Mouse (Mus musculus) midbrain, embryonic 15.5 days (tissue): ENCODE measurements at regions not wholly inside any gene's neighbourhood (a gene's known extent, or its start where the extent isn't known, plus 50 kb on each side); places are given as distances from the start of the nearest gene placed in this dataset.

ENCODE experiments used
- ATAC-seq: fragments of 200-750 bp; cut with Nextera tagmentation; replicated peaks from 2 replicates; pipeline ENCODE4 v1.8.0; 2017; ENCODE audit warnings: moderate TSS enrichment
- H3K27ac ChIP-seq: fragments of 300-500 bp; sonication (generic); 2 replicates; pipeline ENCODE4 v1.5.1; 2015; ENCODE audit warnings: mild to moderate bottlenecking, inconsistent platforms
- H3K27me3 ChIP-seq: fragments of 300-500 bp; sonication (generic); replicated peaks from 2 replicates; pipeline ENCODE4 v1.6.1; 2015; ENCODE audit warnings: inconsistent platforms
- H3K36me3 ChIP-seq: fragments of 300-500 bp; sonication (generic); replicated peaks from 2 replicates; pipeline ENCODE4 v1.6.1; 2015; ENCODE audit warnings: inconsistent platforms
- H3K4me1 ChIP-seq: fragments of 300-500 bp; sonication (generic); 2 replicates; pipeline ENCODE4 v1.6.1; 2015; ENCODE audit warnings: inconsistent platforms
- H3K4me2 ChIP-seq: fragments of 300-500 bp; sonication (generic); 2 replicates; pipeline ENCODE4 v1.6.1; 2015; ENCODE audit warnings: inconsistent platforms, mild to moderate bottlenecking, moderate library complexity
- H3K4me3 ChIP-seq: fragments of 300-500 bp; sonication (generic); 2 replicates; pipeline ENCODE4 v1.5.1; 2015; ENCODE audit warnings: mild to moderate bottlenecking, inconsistent platforms
- H3K9ac ChIP-seq: fragments of 300-500 bp; sonication (generic); 2 replicates; pipeline ENCODE4 v1.6.1; 2015; ENCODE audit warnings: mild to moderate bottlenecking, inconsistent platforms
- H3K9me3 ChIP-seq: fragments of 300-500 bp; sonication (generic); 2 replicates; pipeline ENCODE4 v1.6.1; 2016; ENCODE audit warnings: inconsistent platforms
- whole genome bisulfite sequencing: fragments of 180-500 bp; shearing (Covaris S2); methylation state at CpG from one replicate; pipeline ENCODE4 v1.1.7; 2015; ENCODE audit warnings: mixed read lengths; 5-methylcytosine and 5-hydroxymethylcytosine counted together

- 85% methylated on average over 1 of the region's 1 CpGs for WGBS
- no peak for ATAC-seq
- no peaks in the 10 kb centered on the region for H3K9me3 ChIP-seq
Observed at GRCm38 (mm10) chr10:37315804-37316203, 177.1 kb upstream of the Marcks start.

DNA sequence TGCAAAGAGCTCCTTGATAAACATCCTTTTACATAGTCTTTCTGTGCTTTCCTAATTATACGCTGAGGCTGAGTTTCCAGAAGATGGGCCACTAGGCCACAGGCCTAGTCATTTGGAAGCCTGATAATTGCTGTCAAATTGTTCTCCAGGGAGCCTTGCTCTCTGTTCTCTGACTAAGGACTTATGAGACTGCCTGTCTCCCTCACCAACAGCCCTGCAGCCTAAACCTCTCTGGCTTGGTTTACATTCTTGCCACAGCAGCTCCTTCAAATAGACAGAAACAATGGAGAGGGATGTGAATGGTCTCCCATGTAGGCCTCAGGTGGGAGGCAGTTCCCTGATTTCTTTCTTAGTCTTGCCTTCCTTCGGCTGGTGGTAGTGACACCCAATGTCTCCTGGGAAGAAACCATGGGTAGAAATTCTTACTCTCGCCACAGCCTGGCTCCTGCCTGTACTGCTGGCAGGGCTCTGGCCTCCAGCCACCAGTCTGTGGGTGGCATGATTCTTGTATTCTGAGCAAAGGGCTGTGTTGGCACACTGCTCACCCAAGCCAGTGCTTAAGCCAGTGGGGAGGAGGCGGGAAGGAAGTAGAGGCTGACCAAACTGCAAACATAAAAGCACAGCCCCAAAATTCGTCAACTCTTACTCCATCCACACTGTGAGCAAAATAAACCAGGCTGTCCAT is 176.2 kb upstream of the Marcks start:
- Histone ChIP-seq H3K4me1 (0 out of 2 replicates have a peak, but pooled peaks cover 3% of the 10 kb centered on the region), H3K27me3 (no peaks in the 10 kb centered on the region), H3K4me3 (no peak overlapping the region), H3K27ac (peak overlapping the region; percentile 2; the same call in 1 of the 2 replicates), H3K9me3 (no peaks in the 10 kb centered on the region), H3K4me2 (no peak overlapping the region), H3K9ac (no peak overlapping the region), H3K36me3 (no peaks in the 10 kb centered on the region)
- 62% methylated on average over 5 of the region's 5 CpGs for WGBS
- peak; percentile 83 for ATAC-seq

More at GRCm38 (mm10) chr10:37315804-37316203, 177.1 kb upstream of the Marcks start:
- Histone ChIP-seq H3K4me3 (no peak overlapping the region), H3K9ac (no peak overlapping the region), H3K27ac (no peak overlapping the region), H3K27me3 (no peaks in the 10 kb centered on the region), H3K4me1 (0 out of 2 replicates have a peak, but pooled peaks cover 3% of the 10 kb centered on the region), H3K36me3 (no peaks in the 10 kb centered on the region), H3K4me2 (no peak overlapping the region)

DNA sequence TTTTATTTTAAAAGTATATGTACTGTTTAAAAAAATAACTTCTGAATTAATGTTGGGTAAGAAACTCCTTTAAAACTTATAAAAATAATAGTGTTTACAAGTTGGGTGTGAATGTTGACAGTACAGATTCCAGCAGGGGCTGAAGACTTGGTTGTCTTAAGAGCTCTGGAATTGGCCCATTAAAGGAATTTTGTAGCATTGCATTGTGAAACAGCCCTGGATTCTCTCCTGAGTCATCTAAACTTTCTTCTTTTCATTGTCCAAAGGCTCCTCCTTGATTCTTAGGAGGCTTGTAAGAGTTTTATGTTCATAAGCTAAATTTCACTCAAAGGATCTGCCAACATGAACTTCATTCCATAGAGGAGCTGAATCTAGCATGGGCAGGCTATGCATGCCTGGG is 174.7 kb upstream of the Marcks start:
- Histone ChIP-seq H3K9me3 (no peaks in the 10 kb centered on the region), H3K9ac (no peak overlapping the region), H3K27ac (no peak overlapping the region), H3K27me3 (no peaks in the 10 kb centered on the region), H3K36me3 (no peaks in the 10 kb centered on the region), H3K4me1 (0 out of 2 replicates have a peak, but pooled peaks cover 3% of the 10 kb centered on the region), H3K4me2 (no peak overlapping the region), H3K4me3 (no peak overlapping the region)
- no peak for ATAC-seq

- Histone ChIP-seq H3K9ac (no peak overlapping the region), H3K9me3 (no peaks in the 10 kb centered on the region), H3K27me3 (no peaks in the 10 kb centered on the region), H3K4me2 (no peak overlapping the region), H3K36me3 (no peaks in the 10 kb centered on the region), H3K27ac (no peak overlapping the region), H3K4me1 (0 out of 2 replicates have a peak, but pooled peaks cover 3% of the 10 kb centered on the region), H3K4me3 (no peak overlapping the region)
- ATAC-seq: no peak
- WGBS: 91% methylated on average over 2 of the region's 2 CpGs
Observed at GRCm38 (mm10) chr10:37310266-37310945, 171.7 kb upstream of the Marcks start.

DNA sequence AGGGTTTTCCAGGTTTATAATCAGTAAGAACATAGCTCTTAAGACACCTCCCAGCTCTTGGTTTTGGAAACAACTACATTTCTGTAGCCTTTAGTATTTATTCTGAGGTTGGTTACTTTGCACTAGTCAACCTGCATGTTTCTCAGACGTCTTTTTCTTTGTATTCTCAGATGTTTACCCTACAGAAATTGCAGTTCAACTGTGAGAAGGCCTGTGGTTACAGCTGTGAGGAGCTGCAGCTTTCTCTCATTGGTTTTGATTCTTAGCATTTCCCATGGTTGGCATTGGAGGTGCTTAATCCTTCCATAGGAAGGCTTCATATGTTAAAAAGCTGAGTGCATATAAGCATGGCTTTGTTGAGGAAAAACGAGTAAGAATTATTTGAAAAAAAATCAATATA is 165.9 kb upstream of the Marcks start:
- no peaks in the 10 kb centered on the region for H3K4me1 ChIP-seq
- no peaks in the 10 kb centered on the region for H3K36me3 ChIP-seq
- no peak overlapping the region for H3K9ac ChIP-seq
- H3K4me3 ChIP-seq: no peak overlapping the region
- 43% methylated on average over 2 of the region's 2 CpGs for WGBS
- no peak overlapping the region for H3K4me2 ChIP-seq
- no peak overlapping the region for H3K27ac ChIP-seq
- ATAC-seq: no peak
- H3K27me3 ChIP-seq: no peaks in the 10 kb centered on the region
- H3K9me3 ChIP-seq: no peaks in the 10 kb centered on the region

DNA sequence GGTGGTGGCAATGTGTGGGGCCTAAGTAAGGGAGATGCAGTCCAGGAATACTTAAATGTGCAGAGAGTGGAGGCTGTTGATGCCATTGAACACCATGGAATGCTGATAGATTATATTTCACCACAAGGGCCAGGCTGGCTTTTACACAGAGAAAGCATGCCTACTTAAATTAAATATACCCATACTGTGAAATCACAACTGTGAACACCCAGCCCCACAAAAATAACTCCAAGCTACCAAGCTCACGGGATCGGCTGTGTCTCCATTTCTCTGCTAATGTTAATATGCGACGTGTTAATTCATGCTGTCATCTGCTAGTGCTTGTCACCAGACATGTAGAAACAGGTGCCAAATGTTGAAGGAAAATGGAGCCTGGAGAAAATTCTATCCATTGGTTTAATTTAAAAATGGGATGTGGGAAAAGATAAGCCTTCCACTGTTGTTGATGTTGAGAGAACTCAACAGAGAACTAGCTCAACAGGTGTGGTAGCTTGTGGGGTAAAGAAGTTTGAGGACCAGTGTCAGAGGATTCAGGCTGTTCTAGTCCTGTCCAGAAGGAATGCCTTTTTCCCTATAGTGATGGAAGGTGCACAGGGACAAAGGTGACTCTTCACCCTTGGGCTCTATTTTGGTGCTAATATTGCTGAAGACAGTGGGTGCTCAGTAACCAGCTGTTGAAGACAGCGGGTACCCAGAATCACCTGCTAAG is 161.6 kb upstream of the Marcks start:
- Histone ChIP-seq H3K4me2 (no peak overlapping the region), H3K4me1 (no peaks in the 10 kb centered on the region), H3K4me3 (no peak overlapping the region), H3K9ac (no peak overlapping the region), H3K27ac (no peak overlapping the region), H3K27me3 (no peaks in the 10 kb centered on the region), H3K9me3 (no peaks in the 10 kb centered on the region), H3K36me3 (no peaks in the 10 kb centered on the region)
- no peak for ATAC-seq
- 90% methylated on average over 5 of the region's 5 CpGs for WGBS

GRCm38 (mm10) chr10:37298689-37299421 is 160.1 kb upstream of the Marcks start:
- WGBS: 85% methylated on average over 4 of the region's 4 CpGs
- no peaks in the 10 kb centered on the region for H3K4me1 ChIP-seq
- no peaks in the 10 kb centered on the region for H3K9me3 ChIP-seq
- H3K4me2 ChIP-seq: no peak overlapping the region
- H3K27me3 ChIP-seq: no peaks in the 10 kb centered on the region
- H3K4me3 ChIP-seq: no peak overlapping the region
- H3K27ac ChIP-seq: no peak overlapping the region
- H3K36me3 ChIP-seq: no peaks in the 10 kb centered on the region
- H3K9ac ChIP-seq: no peak overlapping the region
- no peak for ATAC-seq

DNA sequence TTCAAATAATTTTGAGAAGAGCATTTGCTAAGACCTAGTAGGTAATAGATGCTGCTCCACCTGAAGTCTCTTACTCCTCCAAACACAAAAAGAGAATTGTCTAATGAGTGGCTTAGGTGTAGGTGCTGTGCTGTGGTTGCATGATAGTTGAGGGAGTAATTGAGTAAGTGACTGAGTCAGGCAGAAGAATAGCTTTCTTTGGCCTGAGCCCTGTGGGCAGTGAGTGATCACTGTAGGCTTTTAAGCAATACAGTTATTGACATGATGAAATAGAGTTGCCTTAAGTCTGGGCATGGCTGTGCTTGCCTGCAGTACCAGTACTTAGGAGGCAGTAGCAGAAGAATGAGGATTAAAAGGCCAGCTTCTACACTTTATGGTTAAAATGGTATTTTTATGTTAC is 155.5 kb upstream of the Marcks start:
- H3K27me3 ChIP-seq: no peaks in the 10 kb centered on the region
- H3K4me1 ChIP-seq: no peaks in the 10 kb centered on the region
- H3K4me3 ChIP-seq: no peak overlapping the region
- H3K4me2 ChIP-seq: no peak overlapping the region
- no peaks in the 10 kb centered on the region for H3K9me3 ChIP-seq
- H3K36me3 ChIP-seq: no peaks in the 10 kb centered on the region
- H3K9ac ChIP-seq: no peak overlapping the region
- no peak for ATAC-seq
- no peak overlapping the region for H3K27ac ChIP-seq

DNA sequence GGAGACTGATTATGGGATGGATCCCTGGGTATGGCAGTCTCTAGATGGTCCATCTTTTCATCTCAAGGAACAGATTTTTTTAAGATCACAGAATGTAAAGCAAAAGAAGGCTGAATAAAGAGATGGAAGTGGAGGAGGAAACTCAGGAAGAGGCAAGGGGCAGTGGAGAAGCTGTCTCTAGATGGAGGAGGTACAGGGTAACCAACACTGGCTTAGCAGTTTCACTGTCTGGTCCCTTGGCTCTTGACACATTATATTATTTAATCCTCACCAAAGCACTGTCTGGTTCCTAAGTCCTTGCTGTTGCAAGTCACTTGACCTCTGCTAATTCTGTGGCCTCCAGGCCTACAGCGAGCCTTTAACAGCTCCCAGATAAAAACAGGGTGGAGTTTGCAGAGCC is 154.6 kb upstream of the Marcks start:
- no peak for ATAC-seq
- 82% methylated on average over 1 of the region's 1 CpGs for WGBS
- Histone ChIP-seq H3K27me3 (no peaks in the 10 kb centered on the region), H3K36me3 (no peaks in the 10 kb centered on the region), H3K27ac (no peak overlapping the region), H3K9ac (no peak overlapping the region), H3K4me1 (no peaks in the 10 kb centered on the region), H3K9me3 (no peaks in the 10 kb centered on the region), H3K4me2 (no peak overlapping the region), H3K4me3 (no peak overlapping the region)

GRCm38 (mm10) chr10:37291639-37292495 is 153.1 kb upstream of the Marcks start:
- no peaks in the 10 kb centered on the region for H3K36me3 ChIP-seq
- no peaks in the 10 kb centered on the region for H3K27me3 ChIP-seq
- ATAC-seq: no peak

GRCm38 (mm10) chr10:37289964-37290704 is 151.4 kb upstream of the Marcks start:
- no peak for ATAC-seq
- Histone ChIP-seq H3K9me3 (no peaks in the 10 kb centered on the region), H3K27ac (no peak overlapping the region), H3K4me3 (no peak overlapping the region), H3K36me3 (no peaks in the 10 kb centered on the region), H3K27me3 (no peaks in the 10 kb centered on the region), H3K4me2 (no peak overlapping the region), H3K4me1 (no peaks in the 10 kb centered on the region), H3K9ac (no peak overlapping the region)
- WGBS: 92% methylated on average over 3 of the region's 3 CpGs

More at GRCm38 (mm10) chr10:37291639-37292495, 153.1 kb upstream of the Marcks start:
- H3K9me3 ChIP-seq: no peaks in the 10 kb centered on the region
- no peak overlapping the region for H3K4me2 ChIP-seq
- whole genome bisulfite sequencing: 97% methylated on average over 2 of the region's 2 CpGs
- H3K4me3 ChIP-seq: no peak overlapping the region
- no peak overlapping the region for H3K27ac ChIP-seq
- no peak overlapping the region for H3K9ac ChIP-seq
- H3K4me1 ChIP-seq: no peaks in the 10 kb centered on the region
